Comparison of ENCODE assay signal across 30 mouse cellular contexts in genomic region chr5:68701342-68701741, GRCm38 (mm10).
A peak's percentile ranks its signal among the peaks of the same experiment; 100 is the strongest.
DNase-seq lines count a peak whose midpoint lies in the region; ATAC-seq and TF ChIP-seq lines count a peak whose summit lies in the region.
"Had no signal": no experiment of that assay in that cellular context is flagged by ENCODE, and none has a peak within 500 bp of the region (broad histone marks: within the 10 kb centered on the region; RNA-seq: fewer than 3 reads in every experiment).

No protein-coding gene starts in this region.

- no peak overlapping the region for H3K27ac ChIP-seq in forebrain, embryonic 11.5 days (ENCODE audit: low read depth, low read length)
- no peak overlapping the region for H3K27ac ChIP-seq in forebrain, postnatal 0 days (ENCODE audit: low read depth, low read length)
- no peak overlapping the region for H3K27ac ChIP-seq in midbrain, embryonic 11.5 days (ENCODE audit: low read depth, low read length)
- H3K27ac ChIP-seq in midbrain, postnatal 0 days (ENCODE audit: low read depth, low read length) = no peak overlapping the region
- no peak overlapping the region for H3K27ac ChIP-seq in forebrain, embryonic 15.5 days (replicated peaks)
- H3K27ac ChIP-seq: embryonic facial prominence, embryonic 13.5 days; heart, embryonic 15.5 days; hindbrain, embryonic 10.5 days; hindbrain, embryonic 13.5 days; hindbrain, postnatal 0 days had no signal

- no peaks in the 10 kb centered on the region for H3K4me1 ChIP-seq in forebrain, embryonic 11.5 days (replicated peaks; ENCODE audit: control insufficient read depth, insufficient read depth, low read length)
- no peaks in the 10 kb centered on the region for H3K4me1 ChIP-seq in forebrain, postnatal 0 days (ENCODE audit: insufficient read depth)
- H3K4me1 ChIP-seq in midbrain, embryonic 11.5 days (ENCODE audit: control insufficient read depth, insufficient read depth, low read length) = no peaks in the 10 kb centered on the region
- no peaks in the 10 kb centered on the region for H3K4me1 ChIP-seq in midbrain, postnatal 0 days (ENCODE audit: insufficient read depth, low read length)
- H3K4me1 ChIP-seq in forebrain, embryonic 15.5 days = peaks cover 8% of the 10 kb centered on the region
- H3K4me1 ChIP-seq: embryonic facial prominence, embryonic 13.5 days; heart, embryonic 12.5 days; heart, embryonic 15.5 days; hindbrain, embryonic 10.5 days; hindbrain, embryonic 13.5 days had no signal

- H3K4me2 ChIP-seq in forebrain, embryonic 11.5 days (ENCODE audit: low read depth, low read length, severe bottlenecking) = no peak overlapping the region
- H3K4me2 ChIP-seq in forebrain, postnatal 0 days (ENCODE audit: low read depth) = no peak overlapping the region
- no peak overlapping the region for H3K4me2 ChIP-seq in midbrain, embryonic 11.5 days
- no peak overlapping the region for H3K4me2 ChIP-seq in midbrain, postnatal 0 days (ENCODE audit: low read depth, low read length, poor library complexity, severe bottlenecking)
- no peak overlapping the region for H3K4me2 ChIP-seq in forebrain, embryonic 15.5 days (replicated peaks)
- H3K4me2 ChIP-seq: embryonic facial prominence, embryonic 13.5 days; heart, embryonic 12.5 days; heart, embryonic 15.5 days; hindbrain, embryonic 13.5 days had no signal

- peak; percentile 44; the same call in 1 of the 2 replicates for ATAC-seq in forebrain, embryonic 11.5 days (replicated peaks; ENCODE audit: low FRiP score)
- no peak for ATAC-seq in forebrain, postnatal 0 days
- peak; percentile 38; the same call in 1 of the 2 replicates for ATAC-seq in midbrain, embryonic 11.5 days (ENCODE audit: low FRiP score)
- ATAC-seq in midbrain, postnatal 0 days (ENCODE audit: low FRiP score) = no peak
- ATAC-seq in forebrain, embryonic 15.5 days (replicated peaks) = 0 out of 2 replicates have a peak, but pooled peaks have one; percentile 45
- ATAC-seq: hindbrain, postnatal 0 days; inflammation-experienced regulatory T-cells, adult 6 months; intestine, embryonic 16.5 days; Patski had no signal

- H3K9ac ChIP-seq in forebrain, embryonic 11.5 days (ENCODE audit: low read length) = no peak overlapping the region
- H3K9ac ChIP-seq in forebrain, postnatal 0 days = no peak overlapping the region
- no peak overlapping the region for H3K9ac ChIP-seq in midbrain, embryonic 11.5 days (ENCODE audit: low read length)
- H3K9ac ChIP-seq in midbrain, postnatal 0 days (replicated peaks; ENCODE audit: low read length, poor library complexity, severe bottlenecking) = no peak overlapping the region
- no peak overlapping the region for H3K9ac ChIP-seq in forebrain, embryonic 15.5 days (replicated peaks)
- H3K9ac ChIP-seq: embryonic facial prominence, embryonic 13.5 days; heart, embryonic 12.5 days; heart, embryonic 15.5 days; hindbrain, embryonic 13.5 days had no signal

- no peak for TF ChIP-seq CTCF in forebrain, postnatal 0 days (IDR thresholded peaks at IDR 0.05; ENCODE audit: low read depth)
- no peak for TF ChIP-seq CTCF in midbrain, postnatal 0 days (IDR thresholded peaks at IDR 0.05)
- no peak for TF ChIP-seq CTCF in brain, embryonic 14.5 days (IDR thresholded peaks at IDR 0.05; ENCODE audit: borderline replicate concordance, extremely low read depth, insufficient read depth, insufficient read length)

- H3K36me3 ChIP-seq in forebrain, embryonic 11.5 days (ENCODE audit: control insufficient read depth, insufficient read depth, low read length) = no peaks in the 10 kb centered on the region
- no peaks in the 10 kb centered on the region for H3K36me3 ChIP-seq in forebrain, postnatal 0 days (ENCODE audit: insufficient read depth)
- H3K36me3 ChIP-seq in midbrain, embryonic 11.5 days (ENCODE audit: control insufficient read depth, insufficient read depth, low read length) = no peaks in the 10 kb centered on the region
- no peaks in the 10 kb centered on the region for H3K36me3 ChIP-seq in midbrain, postnatal 0 days (ENCODE audit: insufficient read depth, low read length)
- no peaks in the 10 kb centered on the region for H3K36me3 ChIP-seq in forebrain, embryonic 15.5 days
- H3K36me3 ChIP-seq: embryonic facial prominence, embryonic 13.5 days; G1E; heart, embryonic 12.5 days; heart, embryonic 15.5 days; hindbrain, embryonic 10.5 days; hindbrain, embryonic 13.5 days had no signal

- H3K9me3 ChIP-seq in forebrain, embryonic 11.5 days (ENCODE audit: control insufficient read depth, low read length) = no peaks in the 10 kb centered on the region
- no peaks in the 10 kb centered on the region for H3K9me3 ChIP-seq in forebrain, postnatal 0 days (ENCODE audit: low read length)
- no peaks in the 10 kb centered on the region for H3K9me3 ChIP-seq in midbrain, embryonic 11.5 days (ENCODE audit: control insufficient read depth, low read length)
- H3K9me3 ChIP-seq in midbrain, postnatal 0 days (ENCODE audit: low read length) = no peaks in the 10 kb centered on the region
- H3K9me3 ChIP-seq in forebrain, embryonic 15.5 days = no peaks in the 10 kb centered on the region
- H3K9me3 ChIP-seq: embryonic facial prominence, embryonic 13.5 days; G1E; heart, embryonic 12.5 days; heart, embryonic 15.5 days; hindbrain, embryonic 10.5 days; hindbrain, embryonic 13.5 days had no signal

- H3K4me3 ChIP-seq in forebrain, embryonic 11.5 days (ENCODE audit: low read depth, low read length) = no peak overlapping the region
- no peak overlapping the region for H3K4me3 ChIP-seq in forebrain, postnatal 0 days (ENCODE audit: low read depth, low read length)
- H3K4me3 ChIP-seq in midbrain, embryonic 11.5 days (ENCODE audit: low read depth, low read length) = no peak overlapping the region
- H3K4me3 ChIP-seq in midbrain, postnatal 0 days (ENCODE audit: low read depth, low read length) = no peak overlapping the region
- H3K4me3 ChIP-seq in forebrain, embryonic 15.5 days = no peak overlapping the region
- H3K4me3 ChIP-seq: embryonic facial prominence, embryonic 13.5 days; heart, embryonic 12.5 days; heart, embryonic 15.5 days; hindbrain, embryonic 10.5 days; hindbrain, embryonic 13.5 days had no signal

- WGBS in forebrain, embryonic 11.5 days = 37% methylated on average over 3 of the region's 3 CpGs
- WGBS in forebrain, postnatal 0 days = 22% methylated on average over 3 of the region's 3 CpGs
- 43% methylated on average over 3 of the region's 3 CpGs for WGBS in midbrain, embryonic 11.5 days
- WGBS in midbrain, postnatal 0 days = 45% methylated on average over 3 of the region's 3 CpGs
- WGBS in forebrain, embryonic 15.5 days = 18% methylated on average over 3 of the region's 3 CpGs

- no peak for DNase-seq in forebrain, embryonic 11.5 days (ENCODE audit: low spot score)
- DNase-seq in forebrain, postnatal 0 days = no peak
- no peak for DNase-seq in midbrain, embryonic 11.5 days (ENCODE audit: low spot score, missing footprints)
- no peak for DNase-seq in midbrain, postnatal 0 days (ENCODE audit: low spot score)
- peak; percentile 76 for DNase-seq in brain, embryonic 14.5 days (ENCODE audit: low read depth)
- DNase-seq in liver = no peak
- no peak for DNase-seq in spleen, postnatal 36 days (ENCODE audit: low spot score in 2 of 2)
- DNase-seq: adrenal gland, postnatal 10 days; adrenal gland, postnatal 36 days; B cell, adult 2 months; cerebellum, adult 11 months; cerebellum, adult 2 months; cerebellum, adult 9-11 months; cerebellum, postnatal 25 days; gastrocnemius, postnatal 25 days; heart, adult 18-20 months; heart, postnatal 10 days; heart, postnatal 36 days had no signal

- no peaks in the 10 kb centered on the region for H3K27me3 ChIP-seq in forebrain, embryonic 11.5 days (ENCODE audit: control insufficient read depth, insufficient read depth, low read length)
- no peaks in the 10 kb centered on the region for H3K27me3 ChIP-seq in forebrain, postnatal 0 days (ENCODE audit: insufficient read depth, low read length)
- H3K27me3 ChIP-seq in midbrain, embryonic 11.5 days (ENCODE audit: control insufficient read depth, insufficient read depth, low read length) = no peaks in the 10 kb centered on the region
- no peaks in the 10 kb centered on the region for H3K27me3 ChIP-seq in midbrain, postnatal 0 days (ENCODE audit: insufficient read depth, low read length)
- H3K27me3 ChIP-seq in forebrain, embryonic 15.5 days = no peaks in the 10 kb centered on the region
- H3K27me3 ChIP-seq: CH12.LX; embryonic facial prominence, embryonic 13.5 days; heart, embryonic 12.5 days; heart, embryonic 15.5 days; hindbrain, embryonic 13.5 days; Patski had no signal

- no peak for TF ChIP-seq POLR2A in brain, embryonic 14.5 days (IDR thresholded peaks at IDR 0.05; ENCODE audit: borderline replicate concordance, extremely low read depth, insufficient read depth, insufficient read length, poor library complexity, severe bottlenecking)

Comparison
In these comparisons a context has a peak if more than half of its experiments do, and no peak if none do; other contexts are left out.
1. ATAC-seq: peak in forebrain, embryonic 11.5 days (single experiment), midbrain, embryonic 11.5 days (single experiment) and forebrain, embryonic 15.5 days (single experiment); none in forebrain, postnatal 0 days (single experiment) and midbrain, postnatal 0 days (single experiment).